Mouse (Mus musculus): Measurements from ENCODE around the gene S100a10.

DNA sequence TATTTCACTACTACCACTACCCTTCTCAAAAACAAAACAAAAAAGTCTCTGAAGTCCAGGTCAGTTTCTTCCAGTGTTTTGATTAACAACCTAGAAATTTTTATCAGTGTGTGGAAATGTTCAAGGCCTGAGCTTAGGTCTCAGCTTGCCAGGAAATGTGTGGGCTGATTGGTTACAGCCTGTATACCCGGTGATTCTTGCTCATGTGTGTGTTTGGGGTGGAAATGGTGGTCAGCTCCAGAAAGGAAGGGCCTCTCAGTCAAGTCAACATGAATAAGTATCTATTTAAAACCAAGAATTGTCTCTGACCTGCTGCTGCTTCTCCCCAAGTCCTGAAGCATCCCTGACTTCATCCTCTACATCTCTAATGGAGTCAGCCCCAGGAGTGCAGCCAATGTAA is 45.6 kb upstream of the S100a10 start:
- TF ChIP-seq POLR2A (IDR thresholded peaks at IDR 0.05; ENCODE audit: insufficient read depth, low read length) (no peak), CTCF (IDR thresholded peaks at IDR 0.05; ENCODE audit: low read depth, low read length) (no peak)
